Mouse (Mus musculus) neural tube, embryonic 14.5 days (tissue): ENCODE measurements around the gene Sbno2. TPM values are rescaled to one million over a fixed set of nuclear protein-coding genes. Genes with fewer than 3 reads are reported as not detected.
"Not testable (repeated sequence)": the region's sequence is repeated elsewhere in the genome, so short reads cannot be mapped to it uniquely, and the experiment has no call there.

Experiments used
- ATAC-seq: fragments of 200-750 bp; cut with Nextera tagmentation; 2 replicates; pipeline ENCODE4 v1.8.0; 2017; ENCODE audit warnings: low read depth, mild to moderate bottlenecking, moderate TSS enrichment, moderate library complexity
- H3K27ac ChIP-seq: fragments of 300-500 bp; sonication (generic); 2 replicates; pipeline ENCODE4 v1.5.1; 2014; ENCODE audit warnings: low read depth, mild to moderate bottlenecking, control low read depth, low read length, moderate library complexity, mixed read lengths
- H3K27me3 ChIP-seq: fragments of 300-500 bp; sonication (generic); 2 replicates; pipeline ENCODE4 v1.6.1; 2014; ENCODE audit warnings: low read length; ENCODE audit not compliant: control insufficient read depth, insufficient read depth
- H3K36me3 ChIP-seq: fragments of 300-500 bp; sonication (generic); 2 replicates; pipeline ENCODE4 v1.6.1; 2014; ENCODE audit warnings: low read length, mixed read lengths; ENCODE audit not compliant: control insufficient read depth, insufficient read depth
- H3K4me1 ChIP-seq: fragments of 300-500 bp; sonication (generic); 2 replicates; pipeline ENCODE4 v1.6.1; 2014; ENCODE audit warnings: low read length; ENCODE audit not compliant: control insufficient read depth, insufficient read depth
- H3K4me2 ChIP-seq: fragments of 300-500 bp; sonication (generic); 2 replicates; pipeline ENCODE4 v1.6.1; 2014; ENCODE audit warnings: mild to moderate bottlenecking, low read depth, low read length, control low read depth
- H3K4me3 ChIP-seq: fragments of 300-500 bp; sonication (generic); 2 replicates; pipeline ENCODE4 v1.5.1; 2014; ENCODE audit warnings: low read depth, low read length, control low read depth, mixed read lengths
- H3K9ac ChIP-seq: fragments of 300-500 bp; sonication (generic); replicated peaks from 2 replicates; pipeline ENCODE4 v1.6.1; 2014; ENCODE audit warnings: low read depth, mild to moderate bottlenecking, control low read depth, low read length, mixed read lengths
- H3K9me3 ChIP-seq: fragments of 300-500 bp; sonication (generic); 2 replicates; pipeline ENCODE4 v1.6.1; 2016; ENCODE audit warnings: low read length; ENCODE audit not compliant: control insufficient read depth
- WGBS: fragments of 180-500 bp; shearing (Covaris S2); extraction: QIAGEN DNeasy Blood & Tissue Kit; methylation state at CpG from one replicate; pipeline ENCODE4 v1.1.7; 2014; 5-methylcytosine and 5-hydroxymethylcytosine counted together
- polyA plus RNA-seq: library from polyadenylated mRNA; unstranded; fragments of >200 nt; fragmentation: Nextera tagmentation; extraction: Ambion mirVana; gene quantifications from 2 replicates; pipeline ENCODE4 v1.2.1, GENCODE M21; 2014

The Sbno2 gene
- polyA plus RNA-seq, 1 experiment from 2014 or later = 12.9 TPM

- peaks cover 11% of the 10 kb centered on the region; the same call in 1 of the 2 replicates for H3K4me1 ChIP-seq
- H3K4me3 ChIP-seq = peak overlapping the region; percentile 83
- H3K9ac ChIP-seq = peak overlapping the region; percentile 91; the same call in 1 of the 2 replicates
- peak overlapping the region; percentile 79 for H3K4me2 ChIP-seq
- 0 out of 2 replicates have a peak overlapping the region, but pooled peaks have one; percentile 34 for H3K27ac ChIP-seq
- 17% methylated on average over 3 of the region's 3 CpGs for WGBS
- not testable (repeated sequence) for ATAC-seq, H3K9me3 ChIP-seq, H3K27me3 ChIP-seq
- H3K36me3 ChIP-seq = peaks cover 29% of the 10 kb centered on the region; the same call in 1 of the 2 replicates
Observed at GRCm38 (mm10) chr10:80054911-80055310, 50.5 kb downstream of the Sbno2 start.

GRCm38 (mm10) chr10:80053831-80054815 is 51.2 kb downstream of the Sbno2 start:
- WGBS = 2% methylated on average over 73 of the region's 77 CpGs
- peak overlapping the region; percentile 98 for H3K27ac ChIP-seq
- ATAC-seq = peak; percentile 42

GRCm38 (mm10) chr10:80053259-80053780 is 52.1 kb downstream of the Sbno2 start:
- under 1% methylated on average over 47 of the region's 47 CpGs for WGBS
- Histone ChIP-seq H3K9me3 (no peaks in the 10 kb centered on the region), H3K9ac (peak overlapping the region; percentile 91), H3K4me1 (peaks cover 11% of the 10 kb centered on the region; the same call in 1 of the 2 replicates), H3K36me3 (peaks cover 26% of the 10 kb centered on the region; the same call in 1 of the 2 replicates), H3K4me3 (peak overlapping the region; percentile 83), H3K4me2 (peak overlapping the region; percentile 79), H3K27me3 (no peaks in the 10 kb centered on the region; the same call in 1 of the 2 replicates), H3K27ac (peak overlapping the region; percentile 98)
- peak; percentile 98 for ATAC-seq

More at GRCm38 (mm10) chr10:80053831-80054815, 51.2 kb downstream of the Sbno2 start:
- H3K4me3 ChIP-seq = peak overlapping the region; percentile 83
- H3K4me1 ChIP-seq = peaks cover 11% of the 10 kb centered on the region; the same call in 1 of the 2 replicates
- H3K9me3 ChIP-seq = no peaks in the 10 kb centered on the region
- peak overlapping the region; percentile 79 for H3K4me2 ChIP-seq
- no peaks in the 10 kb centered on the region; the same call in 1 of the 2 replicates for H3K27me3 ChIP-seq
- peaks cover 26% of the 10 kb centered on the region; the same call in 1 of the 2 replicates for H3K36me3 ChIP-seq
- peak overlapping the region; percentile 91 for H3K9ac ChIP-seq

GRCm38 (mm10) chr10:80052374-80052764 is 53.0 kb downstream of the Sbno2 start:
- Histone ChIP-seq H3K4me1 (peaks cover 11% of the 10 kb centered on the region; the same call in 1 of the 2 replicates), H3K9ac (no peak overlapping the region), H3K4me3 (no peak overlapping the region), H3K9me3 (no peaks in the 10 kb centered on the region), H3K4me2 (no peak overlapping the region), H3K36me3 (peaks cover 19% of the 10 kb centered on the region; the same call in 1 of the 2 replicates), H3K27me3 (no peaks in the 10 kb centered on the region; the same call in 1 of the 2 replicates), H3K27ac (no peak overlapping the region)
- ATAC-seq = no peak
- WGBS = 82% methylated on average over 5 of the region's 5 CpGs

- no peaks in the 10 kb centered on the region; the same call in 1 of the 2 replicates for H3K27me3 ChIP-seq
- H3K36me3 ChIP-seq = peaks cover 13% of the 10 kb centered on the region; the same call in 1 of the 2 replicates
- WGBS = 35% methylated on average over 14 of the region's 14 CpGs
- no peaks in the 10 kb centered on the region for H3K9me3 ChIP-seq
- H3K9ac ChIP-seq = no peak overlapping the region
- H3K4me2 ChIP-seq = no peak overlapping the region
- no peak overlapping the region for H3K27ac ChIP-seq
- ATAC-seq = no peak
- H3K4me1 ChIP-seq = peaks cover 11% of the 10 kb centered on the region; the same call in 1 of the 2 replicates
- H3K4me3 ChIP-seq = no peak overlapping the region
Observed at GRCm38 (mm10) chr10:80051618-80052373, 53.6 kb downstream of the Sbno2 start.

DNA sequence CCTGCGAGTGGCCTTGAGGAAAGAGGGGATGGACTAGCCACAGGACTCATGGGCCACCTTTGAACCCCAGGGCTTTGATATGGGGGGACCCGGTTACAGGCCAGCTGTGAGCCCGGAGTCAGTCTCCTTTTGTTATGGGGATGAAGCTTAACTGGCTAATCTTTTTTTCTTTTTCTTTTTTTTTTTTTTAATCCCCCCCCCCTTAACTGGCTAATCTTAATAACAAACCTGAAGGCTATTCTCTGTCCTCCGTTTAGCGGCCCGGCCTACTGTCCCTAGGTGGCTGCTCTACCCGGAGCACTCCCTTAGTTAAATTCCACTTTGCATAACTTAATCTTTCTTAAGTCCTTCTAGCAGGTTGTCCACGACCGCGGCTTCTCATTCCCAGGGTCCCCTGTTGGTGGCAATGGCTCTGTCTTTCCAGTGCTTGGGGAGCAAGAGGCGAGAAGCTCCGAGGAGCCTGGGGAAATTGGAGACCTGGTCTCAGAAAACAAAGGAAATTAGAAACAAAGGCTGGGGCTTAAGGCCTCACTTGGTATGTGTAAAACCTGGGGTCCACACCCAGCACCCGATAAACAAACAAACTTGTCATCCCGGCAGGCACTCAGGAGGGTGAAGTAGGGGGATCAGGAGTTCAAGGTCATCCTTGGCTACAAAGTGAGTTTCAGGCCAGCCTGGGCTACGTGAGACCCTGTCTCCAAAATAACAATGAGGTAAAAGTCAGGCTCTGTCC is 54.3 kb downstream of the Sbno2 start:
- H3K27me3 ChIP-seq = no peaks in the 10 kb centered on the region; the same call in 1 of the 2 replicates
- H3K36me3 ChIP-seq = 0 out of 2 replicates have a peak, but pooled peaks cover 8% of the 10 kb centered on the region
- H3K9me3 ChIP-seq = no peaks in the 10 kb centered on the region
- H3K4me1 ChIP-seq = peaks cover 11% of the 10 kb centered on the region; the same call in 1 of the 2 replicates
- no peak overlapping the region for H3K4me2 ChIP-seq
- H3K9ac ChIP-seq = no peak overlapping the region
- no peak for ATAC-seq
- no peak overlapping the region for H3K27ac ChIP-seq
- no peak overlapping the region for H3K4me3 ChIP-seq
- 17% methylated on average over 15 of the region's 15 CpGs for WGBS

- no peaks in the 10 kb centered on the region; the same call in 1 of the 2 replicates for H3K27me3 ChIP-seq
- H3K4me2 ChIP-seq = no peak overlapping the region
- no peak overlapping the region for H3K27ac ChIP-seq
- 17% methylated on average over 6 of the region's 6 CpGs for WGBS
- H3K9ac ChIP-seq = no peak overlapping the region
- H3K36me3 ChIP-seq = 0 out of 2 replicates have a peak, but pooled peaks cover under 1% of the 10 kb centered on the region
- no peaks in the 10 kb centered on the region for H3K9me3 ChIP-seq
- ATAC-seq = no peak
- no peak overlapping the region for H3K4me3 ChIP-seq
- H3K4me1 ChIP-seq = peaks cover 5% of the 10 kb centered on the region; the same call in 1 of the 2 replicates
Observed at GRCm38 (mm10) chr10:80050244-80050643, 55.1 kb downstream of the Sbno2 start.

DNA sequence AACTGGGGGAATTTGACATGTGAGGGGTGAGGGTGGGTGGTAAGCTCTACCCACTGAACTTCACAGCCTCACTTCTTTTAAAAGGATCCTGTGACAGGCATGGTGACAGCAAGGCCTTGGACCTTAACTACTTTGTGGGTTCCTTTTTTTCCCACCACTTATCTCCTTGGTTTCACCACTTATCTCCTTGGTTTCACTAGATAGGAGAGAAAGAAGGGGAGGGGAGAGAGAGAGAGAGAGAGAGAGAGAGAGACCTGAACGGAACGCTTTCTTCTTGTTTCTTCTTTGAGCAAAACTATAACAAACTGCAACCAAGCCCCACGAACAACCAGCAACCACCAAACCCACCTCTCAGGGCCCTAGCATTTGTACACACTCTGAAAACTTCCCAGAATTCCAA is 56.5 kb downstream of the Sbno2 start:
- H3K4me3 ChIP-seq = no peak overlapping the region
- no peaks in the 10 kb centered on the region for H3K4me1 ChIP-seq
- H3K27ac ChIP-seq = no peak overlapping the region
- no peaks in the 10 kb centered on the region for H3K9me3 ChIP-seq
- H3K27me3 ChIP-seq = no peaks in the 10 kb centered on the region; the same call in 1 of the 2 replicates
- WGBS = 75% methylated on average over 3 of the region's 3 CpGs
- no peak overlapping the region for H3K4me2 ChIP-seq
- H3K9ac ChIP-seq = no peak overlapping the region
- ATAC-seq = no peak
- H3K36me3 ChIP-seq = no peaks in the 10 kb centered on the region
